Mouse (Mus musculus): Measurements from ENCODE around the gene Gstp1.
"Not testable (repeated sequence)": the region's sequence is repeated elsewhere in the genome, so short reads cannot be mapped to it uniquely, and the experiment has no call there.

Gstp1 gene

DNA sequence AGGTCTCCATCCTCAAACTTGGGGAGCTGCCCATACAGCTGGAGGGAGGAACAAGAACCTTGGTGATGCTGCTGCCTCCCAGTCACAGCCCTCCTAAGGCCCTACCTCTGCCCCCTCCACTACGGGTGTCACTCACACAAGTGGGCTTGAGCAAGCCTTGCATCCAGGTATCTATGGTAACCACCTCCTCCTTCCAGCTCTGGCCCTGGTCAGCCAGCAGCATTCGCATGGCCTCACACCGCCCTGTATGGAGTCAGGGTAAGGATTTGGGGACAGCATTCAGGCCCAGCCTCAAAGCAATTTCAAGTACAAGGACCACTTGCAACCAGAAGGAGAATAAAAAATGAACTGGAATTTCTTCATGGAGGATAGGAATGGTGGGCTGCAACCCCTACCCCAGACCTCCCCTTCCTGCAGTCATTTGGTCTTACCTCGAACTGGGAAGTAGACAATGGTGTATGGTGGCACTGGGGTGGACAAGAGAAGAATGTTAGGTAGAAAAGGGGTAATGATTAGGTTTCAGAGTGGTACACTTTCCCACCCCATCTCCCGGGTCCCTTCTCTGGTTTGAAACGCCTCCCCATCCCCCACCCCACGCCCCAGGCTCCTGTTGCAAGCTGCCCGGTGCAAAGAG lies 514 bp downstream of the Gstp1 start:
- not testable (repeated sequence) for DNase-seq (ENCODE audit: low spot score)

DNA sequence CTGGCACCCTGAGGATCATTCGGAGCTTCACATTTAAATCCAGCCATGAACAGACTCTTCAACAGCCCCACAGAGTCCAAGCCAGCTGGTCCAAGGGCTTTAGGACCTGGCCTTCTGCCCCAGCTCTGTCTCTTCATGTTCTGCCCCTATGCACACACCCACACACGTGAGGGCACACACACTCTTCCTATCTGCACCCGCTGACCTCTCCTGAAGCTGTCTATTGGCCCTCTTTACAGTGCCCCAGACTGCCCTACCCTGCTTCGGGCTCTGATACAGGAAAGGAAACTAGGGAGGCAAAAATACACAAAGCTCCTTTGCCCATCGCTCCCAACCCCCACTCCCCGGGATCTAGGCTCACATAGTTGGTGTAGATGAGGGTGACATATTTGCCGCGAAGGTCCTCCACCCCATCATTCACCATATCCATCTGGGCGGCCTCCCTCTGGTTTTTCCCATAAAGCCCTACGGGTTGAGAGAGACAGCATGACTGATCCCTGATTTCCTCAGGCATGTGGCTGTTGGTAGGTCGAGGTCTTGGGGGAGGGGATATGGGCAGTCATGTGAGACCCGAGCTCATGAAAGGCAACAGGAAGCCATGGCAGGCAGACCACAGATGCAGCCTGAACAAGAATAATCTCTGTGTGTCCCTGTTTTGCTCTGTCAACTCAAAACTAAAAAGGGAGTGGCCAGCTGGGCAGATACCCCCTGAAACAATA lies 1.3 kb downstream of the Gstp1 start:
- no peak for DNase-seq (ENCODE audit: low spot score)

DNA sequence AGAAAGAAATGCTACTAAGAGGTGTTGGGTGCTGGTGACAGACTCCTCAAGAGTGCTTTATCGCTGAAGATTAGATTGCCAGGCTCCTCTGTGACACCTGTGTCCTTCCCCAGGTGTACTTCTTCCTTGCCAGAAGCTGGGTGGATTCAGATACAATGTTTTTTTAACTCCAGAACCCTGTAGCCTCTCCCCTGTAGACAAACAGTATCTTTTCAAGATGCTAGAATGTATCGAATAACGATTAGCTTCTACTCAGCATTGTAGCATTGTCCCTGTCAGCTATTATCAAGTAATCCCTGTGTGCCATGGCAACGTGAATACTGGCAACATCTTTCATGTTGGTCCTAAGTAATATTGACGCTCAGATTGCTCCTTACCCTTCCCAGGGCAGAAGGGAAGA lies 4.0 kb downstream of the Gstp1 start:
- DNase-seq (ENCODE audit: low spot score) = no peak

DNA sequence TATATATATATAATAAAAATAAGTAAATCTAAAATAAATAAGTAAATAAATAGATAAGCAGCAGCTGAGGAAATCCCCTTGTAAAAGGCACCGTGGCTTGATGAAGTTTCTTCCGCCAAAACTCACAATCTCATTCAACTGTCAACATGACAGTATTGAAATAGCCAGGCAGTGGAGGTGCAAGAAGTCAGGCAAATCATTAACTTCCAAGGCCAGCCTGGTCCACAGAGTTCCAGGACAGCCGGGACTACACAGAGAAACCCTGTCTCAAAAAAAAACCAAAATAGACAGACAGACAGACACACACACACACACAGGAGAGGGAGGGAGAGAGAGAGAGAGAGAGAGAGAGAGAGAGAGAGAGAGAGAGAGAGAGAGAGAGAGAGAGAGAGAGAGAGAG lies 4.5 kb downstream of the Gstp1 start:
- DNase-seq (ENCODE audit: low spot score) = no peak

DNA sequence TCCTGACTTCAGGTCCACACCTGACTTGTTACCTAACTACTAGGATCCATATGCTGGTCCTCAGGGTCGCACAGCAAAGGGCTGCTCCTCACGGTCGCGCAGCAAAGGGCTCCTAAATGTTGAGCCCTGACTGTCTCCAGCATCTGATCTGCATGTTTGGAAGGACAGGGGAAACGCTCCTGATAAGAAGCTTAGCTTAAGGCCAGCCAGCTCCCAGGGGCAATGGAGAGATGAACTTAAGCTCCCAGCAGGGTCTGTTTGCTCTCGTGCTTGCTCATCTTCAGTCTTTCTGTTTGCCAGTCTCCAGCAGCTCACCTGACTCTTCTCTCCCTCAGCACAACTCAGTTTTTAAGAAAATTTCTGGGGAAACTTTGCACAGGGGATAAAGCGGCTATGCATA lies 5.1 kb downstream of the Gstp1 start:
- DNase-seq (ENCODE audit: low spot score) = no peak

DNA sequence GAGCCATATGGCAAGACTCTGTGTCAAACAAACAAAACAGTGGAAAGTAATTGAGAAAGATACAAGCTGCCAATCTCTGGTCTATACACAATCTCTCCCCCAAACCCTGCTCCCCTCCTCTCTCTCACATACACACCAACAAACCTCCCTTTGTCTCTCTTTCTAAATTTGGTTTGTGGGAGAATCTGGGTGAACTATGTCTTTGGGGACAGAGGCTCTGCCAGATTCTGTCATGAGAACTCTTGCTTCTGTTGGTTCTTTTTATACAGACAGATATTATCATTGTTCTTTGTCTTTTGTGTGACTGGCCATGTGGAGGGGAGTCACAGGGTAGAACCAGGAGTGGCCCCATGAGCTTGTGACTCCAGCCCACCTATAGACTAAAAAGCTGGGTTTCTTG lies 10.2 kb downstream of the Gstp1 start:
- DNase-seq (ENCODE audit: low spot score) = no peak

DNA sequence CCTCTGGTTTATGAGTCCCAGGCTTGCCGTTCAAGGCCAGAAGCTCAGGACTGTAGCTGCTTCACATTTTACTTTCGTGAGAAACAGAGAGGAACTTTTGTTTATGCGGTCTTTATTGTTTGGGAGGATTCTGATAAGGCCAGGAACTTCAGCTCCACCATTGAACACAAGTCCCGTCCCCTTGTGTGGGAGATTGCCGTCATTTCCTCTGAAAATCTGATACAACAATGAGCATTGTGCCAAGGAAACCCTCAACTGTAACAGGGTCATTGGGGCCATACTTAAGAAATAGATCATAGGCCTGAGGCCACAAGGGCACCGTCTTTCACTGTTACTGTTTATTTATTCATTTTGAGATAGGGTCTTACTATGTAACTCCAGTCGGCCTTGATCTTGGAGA lies 14.6 kb downstream of the Gstp1 start:
- no peak for DNase-seq (ENCODE audit: low spot score)

DNA sequence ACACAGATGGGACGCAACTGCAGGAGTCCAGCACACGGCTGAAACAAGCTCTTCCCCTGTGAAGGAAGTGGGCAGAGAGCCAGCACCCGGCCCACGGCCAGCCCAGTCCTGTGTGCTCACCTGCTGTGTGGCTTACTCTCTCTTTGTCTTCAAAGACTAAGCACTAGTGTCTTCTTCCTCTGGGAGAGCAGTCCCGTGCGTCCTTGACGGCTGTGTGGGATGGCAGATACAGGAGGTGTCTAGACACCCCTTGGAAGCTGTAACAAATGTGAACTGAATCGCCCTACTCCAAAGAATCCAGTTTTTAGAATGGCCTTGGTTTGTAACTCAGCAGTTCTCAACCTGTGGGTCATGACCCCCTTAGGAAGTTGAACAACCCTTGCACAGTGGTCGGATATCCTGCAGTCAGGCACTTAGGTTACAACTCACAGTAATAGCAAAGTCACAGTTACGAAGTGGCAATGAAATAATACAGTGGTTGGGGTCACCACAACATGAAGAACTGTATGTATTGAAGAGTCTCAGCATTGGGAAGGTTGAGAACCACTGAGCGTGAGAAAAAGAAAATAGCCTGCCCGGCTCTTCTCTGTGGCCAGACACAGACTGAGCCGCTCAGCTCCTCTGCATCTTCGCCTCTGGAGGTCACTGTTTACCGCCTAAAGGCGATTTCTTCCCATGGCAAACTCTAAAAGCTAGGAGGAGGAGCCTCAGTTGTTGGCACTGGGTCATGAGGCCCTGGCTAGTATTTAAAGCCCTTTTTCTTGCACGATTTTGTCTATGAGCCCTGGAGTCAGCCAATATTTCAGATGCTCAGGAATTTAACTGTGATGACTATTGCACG lies 18.8 kb downstream of the Gstp1 start:
- peak; percentile 69 for DNase-seq (ENCODE audit: low spot score)

DNA sequence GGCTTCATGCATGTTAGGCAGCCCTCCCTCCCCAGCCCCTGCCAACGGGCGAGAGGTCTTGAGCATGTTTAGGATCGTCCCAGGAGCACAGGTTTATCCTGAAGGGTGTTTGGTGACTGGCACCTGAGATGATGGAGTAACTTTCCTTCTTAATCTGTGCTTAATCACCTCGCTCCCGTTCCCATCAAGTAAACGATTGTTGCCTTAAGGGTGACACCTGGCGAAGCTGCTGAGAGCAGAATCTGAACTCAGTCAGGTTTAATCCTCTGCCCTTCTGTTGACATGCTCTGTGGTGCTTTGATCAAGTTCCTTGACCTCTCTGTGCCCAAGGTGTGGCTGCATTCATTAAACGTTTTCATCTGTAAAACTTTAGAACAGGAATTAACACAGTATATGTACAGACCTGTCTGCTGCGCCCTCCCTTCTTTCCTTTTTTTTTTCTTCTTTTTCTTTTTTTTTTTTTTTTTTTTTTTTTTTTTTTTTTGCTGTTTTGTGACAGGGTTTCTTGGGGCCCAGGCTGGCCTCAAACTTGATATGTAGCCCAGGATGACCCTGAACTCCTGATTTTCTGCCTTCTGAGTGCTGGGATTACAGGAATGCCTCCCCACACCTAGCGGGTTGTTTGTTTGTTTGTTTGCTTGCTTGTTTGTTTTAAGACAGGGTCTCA lies 19.7 kb downstream of the Gstp1 start:
- no peak for DNase-seq (ENCODE audit: low spot score)

DNA sequence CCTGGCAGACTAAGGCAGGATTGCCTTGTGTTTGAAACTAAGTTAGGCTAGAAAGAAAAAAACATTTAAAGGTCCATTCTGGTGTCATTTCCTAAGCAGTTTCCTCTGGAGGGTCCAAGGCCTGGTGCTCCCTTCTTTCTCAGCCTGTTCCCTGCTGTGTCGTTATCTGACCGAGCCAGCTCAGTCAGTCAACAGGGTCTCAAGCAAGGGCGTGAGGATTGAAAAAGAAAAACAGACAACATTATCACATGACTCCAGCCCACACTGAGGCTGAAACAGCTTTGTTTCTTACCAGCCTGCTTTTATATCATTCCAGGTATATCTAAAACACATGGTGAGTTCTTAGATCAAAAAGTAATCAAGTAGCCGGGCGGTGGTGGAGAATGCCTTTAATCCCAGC lies 22.1 kb downstream of the Gstp1 start:
- no peak for DNase-seq (ENCODE audit: low spot score)

DNA sequence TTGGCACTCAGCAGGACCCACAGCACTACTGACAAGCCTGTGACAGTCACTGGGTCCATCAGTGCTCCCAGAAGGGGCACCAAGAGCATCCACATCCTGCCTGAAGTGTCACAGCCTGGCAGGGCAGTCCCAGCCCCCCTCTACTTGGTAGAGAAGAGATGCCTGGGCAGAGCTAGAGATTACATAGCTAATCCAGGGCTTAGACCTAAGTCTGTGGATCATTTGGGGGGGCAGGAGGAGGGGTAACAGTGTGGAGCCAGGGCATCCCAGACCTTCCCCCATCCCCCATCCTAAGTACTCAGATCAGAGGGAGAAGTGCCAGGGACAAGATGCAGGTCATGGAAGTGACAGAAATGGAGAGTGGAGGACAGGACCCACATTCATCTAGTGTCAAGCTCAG lies 23.0 kb downstream of the Gstp1 start:
- DNase-seq (ENCODE audit: low spot score) = no peak

DNA sequence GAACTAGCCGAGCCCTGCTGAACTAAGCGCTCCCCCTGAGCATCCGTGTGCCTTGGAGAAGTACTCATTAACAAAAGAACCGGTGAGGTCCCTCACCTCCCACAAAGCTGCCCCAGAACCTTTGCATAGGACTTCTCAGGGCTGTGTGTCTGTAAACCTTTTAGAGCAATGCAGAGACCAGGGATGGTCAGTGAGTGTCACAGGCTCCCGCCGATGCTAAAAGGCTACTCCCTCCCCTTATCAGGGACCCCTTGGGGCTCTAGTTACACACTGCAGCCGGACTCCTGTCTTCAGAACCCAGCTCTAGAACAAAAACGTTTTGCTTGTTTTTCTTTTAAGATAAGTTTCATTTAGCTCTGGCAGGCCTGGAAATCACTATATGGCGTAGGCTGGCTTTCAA lies 24.7 kb downstream of the Gstp1 start:
- no peak for DNase-seq (ENCODE audit: low spot score)

DNA sequence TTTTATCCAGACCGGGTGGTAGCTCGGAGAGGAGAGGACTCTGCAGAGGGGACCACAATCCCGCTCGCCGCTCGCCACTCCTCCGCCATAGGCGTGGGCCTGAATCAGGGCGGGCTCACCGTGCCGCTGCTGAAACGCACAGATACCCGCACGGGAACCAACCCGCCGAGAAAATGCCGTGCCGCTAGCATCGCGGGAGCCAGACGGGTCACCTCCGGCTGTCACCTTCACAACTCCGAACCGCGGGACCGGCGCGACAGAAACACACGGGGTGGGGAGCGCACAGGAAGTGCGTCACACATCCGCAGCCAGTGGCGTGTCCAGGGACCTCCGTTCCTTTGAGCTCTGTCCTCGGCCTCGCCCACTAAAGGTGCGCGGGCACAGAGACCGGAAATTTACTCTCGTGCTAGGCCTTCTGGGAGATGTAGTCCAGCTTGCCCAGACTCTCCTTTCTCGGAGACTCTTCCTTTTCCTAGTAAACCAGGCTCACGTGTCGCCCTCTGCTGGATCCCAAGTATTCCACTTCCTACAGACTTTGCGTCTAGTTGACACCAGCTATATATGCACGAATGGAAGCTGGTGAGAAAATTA lies 25.3 kb downstream of the Gstp1 start, which contains the start of gene Ndufv1:
Gene Ndufv1 (minus strand): TSS at position 375 of the 591 bp plus-strand sequence.
- peak; percentile 98 for DNase-seq (ENCODE audit: low spot score)

DNA sequence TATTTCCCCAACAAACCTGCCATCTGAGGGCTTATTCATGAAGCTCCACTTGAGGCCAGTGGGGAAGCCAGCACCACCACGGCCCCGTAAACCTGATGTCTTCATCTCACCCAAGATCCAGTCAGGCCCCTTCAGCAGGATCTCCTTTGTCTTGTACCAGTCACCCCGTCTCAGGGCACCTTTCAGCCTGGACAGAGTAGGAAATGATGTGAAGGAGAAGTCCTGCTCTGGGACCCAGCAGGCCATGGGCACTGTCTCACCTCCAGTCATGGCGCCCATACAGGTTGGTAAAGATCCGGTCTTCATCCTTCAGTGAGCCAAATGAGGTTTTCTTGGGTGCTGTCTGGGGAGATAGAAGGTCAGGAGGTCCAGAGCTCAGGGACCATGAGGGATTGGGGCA lies 26.7 kb downstream of the Gstp1 start:
- DNase-seq (ENCODE audit: low spot score) = no peak

DNA sequence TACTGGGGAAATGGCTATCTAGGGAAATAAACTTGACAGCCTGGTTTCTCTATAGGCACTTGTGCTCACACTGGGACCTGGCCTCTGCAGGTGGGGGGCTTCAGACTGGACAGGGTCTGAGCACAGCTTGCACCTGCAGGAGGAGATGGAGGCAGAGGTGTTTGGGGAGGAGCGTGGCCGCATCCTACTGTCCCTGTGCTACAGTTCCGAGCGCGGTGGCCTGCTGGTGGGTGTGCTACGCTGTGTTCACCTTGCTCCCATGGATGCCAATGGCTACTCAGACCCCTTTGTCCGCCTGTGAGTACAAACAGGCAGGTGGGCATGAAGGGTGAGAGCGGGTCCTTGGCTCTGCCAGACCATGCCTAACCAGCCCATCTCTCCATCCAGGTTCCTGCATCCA lies 31.8 kb downstream of the Gstp1 start:
- DNase-seq (ENCODE audit: low spot score) = no peak

DNA sequence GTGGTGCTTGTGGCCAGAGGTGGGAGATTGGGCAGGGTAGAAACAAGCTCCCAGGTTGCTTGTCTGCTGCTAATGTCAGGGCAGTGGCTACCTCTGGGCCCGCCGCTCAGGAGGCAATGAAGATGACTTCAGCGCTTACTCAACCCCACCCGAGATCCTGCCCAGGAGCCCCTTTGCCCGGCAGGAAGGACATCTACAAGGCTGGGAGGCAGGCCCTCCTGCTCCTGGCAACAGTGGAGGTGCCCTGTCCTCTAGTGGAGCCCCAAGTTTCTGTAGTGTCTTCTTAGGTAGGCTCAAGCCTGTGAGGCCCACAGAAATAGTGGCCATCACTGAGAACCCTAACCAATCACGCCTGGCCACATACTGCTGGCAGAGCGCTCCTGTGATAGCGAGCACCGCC lies 32.7 kb downstream of the Gstp1 start:
- DNase-seq (ENCODE audit: low spot score) = no peak

DNA sequence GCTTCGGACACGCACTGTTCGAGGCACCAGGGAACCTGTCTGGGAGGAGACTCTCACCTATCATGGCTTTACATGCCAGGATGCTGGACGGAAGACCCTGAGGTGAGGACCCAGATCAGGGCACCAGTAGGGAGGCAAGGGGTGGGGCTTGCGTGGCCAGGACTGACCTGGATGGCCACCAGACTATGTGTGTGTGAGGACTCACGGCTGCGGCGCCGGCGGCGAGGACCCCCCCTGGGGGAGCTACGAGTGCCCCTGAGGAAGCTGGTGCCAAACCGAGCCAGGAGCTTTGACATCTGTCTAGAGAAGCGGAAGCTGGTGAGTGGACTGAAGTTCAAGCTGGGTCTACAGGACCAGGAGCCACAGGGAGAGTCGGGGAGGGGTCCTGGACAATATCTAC lies 33.5 kb downstream of the Gstp1 start:
- no peak for DNase-seq (ENCODE audit: low spot score)

DNA sequence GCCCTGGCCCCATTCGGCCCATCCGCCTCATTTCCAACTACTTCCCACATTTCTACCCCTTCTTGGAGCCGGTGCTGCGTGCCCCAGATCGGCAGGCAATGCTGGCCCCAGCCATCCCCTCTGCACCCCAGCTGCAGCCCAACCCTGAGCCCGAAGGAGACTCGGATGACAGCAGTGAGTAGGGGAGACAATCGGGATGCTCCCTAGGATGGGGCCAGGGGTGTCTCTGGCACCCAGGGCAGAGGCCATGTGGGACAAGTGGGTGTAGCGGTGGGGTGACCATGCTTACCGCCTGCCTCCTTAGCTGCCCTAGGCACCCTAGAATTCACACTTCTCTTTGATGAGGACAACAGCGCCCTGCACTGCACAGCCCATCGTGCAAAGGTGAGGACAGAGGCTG lies 34.1 kb downstream of the Gstp1 start:
- no peak for DNase-seq (ENCODE audit: low spot score)

DNA sequence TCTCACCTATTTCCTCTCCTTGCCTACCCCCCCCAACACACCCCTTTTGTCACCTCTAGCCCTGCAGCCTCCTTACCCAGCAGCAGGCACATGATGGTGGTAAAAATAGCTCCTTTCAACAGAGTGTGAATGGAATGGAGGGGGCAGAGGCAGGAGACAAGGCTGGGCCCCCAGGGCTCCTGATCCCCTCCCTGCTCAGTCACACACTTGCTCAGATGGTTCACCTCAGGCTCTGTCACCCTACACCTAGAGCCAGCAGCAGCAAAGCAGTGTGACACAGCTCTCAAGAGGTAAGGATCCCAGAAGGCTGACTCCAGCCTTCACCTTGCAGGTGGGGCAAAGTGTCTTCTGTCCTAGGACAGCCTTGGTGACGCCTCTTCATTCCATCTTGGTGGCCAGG lies 34.7 kb downstream of the Gstp1 start, which contains the start of gene Doc2g:
Gene Doc2g (plus strand): TSS at position 202 of the 400 bp plus-strand sequence.
- no peak for DNase-seq (ENCODE audit: low spot score)

DNA sequence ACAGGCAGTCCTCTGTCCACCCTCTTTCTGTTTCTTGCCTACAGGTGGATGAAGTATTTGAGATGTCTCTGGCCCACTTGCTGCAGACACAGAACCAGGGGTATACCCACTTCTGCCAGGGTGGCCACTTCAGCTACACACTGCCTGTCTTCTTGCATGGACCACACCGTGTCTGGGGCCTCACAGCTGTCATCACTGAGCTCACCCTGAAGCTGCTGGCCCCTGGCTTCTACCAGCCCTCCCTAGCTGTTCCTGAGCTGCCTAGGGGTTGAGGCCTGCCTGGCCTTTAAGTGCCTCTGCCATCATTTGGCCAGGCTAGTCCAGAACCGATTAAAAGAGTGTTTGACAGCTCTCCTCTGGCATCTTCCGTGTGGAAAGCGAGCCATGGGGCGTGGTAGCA lies 36.0 kb downstream of the Gstp1 start:
- no peak for DNase-seq (ENCODE audit: low spot score)

DNA sequence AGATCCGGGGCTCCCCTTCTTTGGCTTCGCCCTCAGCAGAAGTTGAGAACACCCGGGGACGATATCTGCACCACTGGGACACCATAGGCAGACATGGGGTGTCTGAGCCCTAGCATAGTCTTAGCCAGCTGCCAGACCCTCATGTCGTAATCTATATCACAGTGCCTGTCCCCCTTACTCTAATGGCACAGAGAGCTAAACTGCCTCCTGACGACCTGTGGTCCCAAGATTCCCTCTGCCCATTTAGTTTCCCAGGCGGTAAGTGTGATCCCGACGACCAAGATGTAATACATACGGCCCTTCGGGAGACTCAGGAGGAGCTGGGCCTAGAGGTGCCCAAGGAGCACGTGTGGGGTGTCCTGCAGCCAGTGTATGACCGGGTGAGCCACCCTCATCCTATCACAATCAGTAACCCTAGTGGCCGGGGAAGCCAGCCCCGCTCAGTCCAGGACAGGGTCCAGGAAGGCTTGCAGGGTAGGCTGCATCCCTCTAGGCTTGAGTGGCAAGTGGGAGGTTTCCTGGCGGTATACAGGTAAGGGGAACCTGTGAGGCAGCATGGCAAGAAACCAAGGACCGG lies 36.7 kb downstream of the Gstp1 start:
- no peak for DNase-seq (ENCODE audit: low spot score)
